Mouse (Mus musculus) spleen, embryonic (tissue): ENCODE results near the gene Olfr1076.
"Not testable (repeated sequence)": the region's sequence is repeated elsewhere in the genome, so short reads cannot be mapped to it uniquely, and the experiment has no call there.

Source experiments
- CTCF ChIA-PET: fragments of 350-600 bp; sonication (Branson Sonifier 250); formaldehyde crosslinking; loops from one replicate; lab custom pipeline; 2022; lab: Charles Lee

Olfr1076 gene

DNA sequence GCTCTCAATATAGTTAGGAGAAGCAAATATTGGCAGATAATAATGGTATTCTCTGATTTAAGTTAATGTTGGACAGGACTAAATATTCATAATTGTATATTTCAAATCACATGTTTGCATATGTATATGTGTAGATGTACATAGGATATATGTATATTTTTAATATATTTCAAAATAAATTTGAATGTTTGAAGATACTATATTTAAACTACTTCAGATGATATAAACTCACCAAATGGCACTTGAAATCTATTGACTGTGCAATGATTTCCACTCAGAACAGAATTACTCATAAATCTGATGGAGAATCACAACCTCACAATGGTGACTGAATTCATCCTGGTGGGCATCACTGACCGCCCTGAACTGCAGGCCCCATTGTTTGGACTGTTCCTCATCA lies at the start of gene Olfr1076:
TSS of gene Olfr1076 (plus strand) at position 301 of the 400 bp plus-strand sequence.
- CTCF ChIA-PET = no interaction called here

DNA sequence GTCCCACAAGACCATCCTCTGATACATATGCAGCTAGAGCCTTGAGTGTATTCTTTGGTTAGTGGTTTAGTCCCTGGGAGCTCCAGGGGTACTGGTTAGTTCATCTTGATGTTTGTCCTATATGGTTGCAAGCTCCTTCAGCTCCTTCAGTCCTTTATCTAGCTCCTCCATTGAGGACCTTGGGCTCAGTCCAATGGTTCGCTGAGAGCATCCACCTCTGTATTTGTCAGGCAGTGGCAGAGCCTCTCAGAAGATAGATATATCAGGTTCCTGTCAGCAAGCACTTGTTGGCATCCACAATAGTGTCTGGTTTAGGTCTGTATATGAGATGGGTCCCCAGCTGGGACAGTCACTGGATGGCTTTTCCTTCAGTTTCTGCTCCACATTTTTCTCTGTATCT lies 47.8 kb upstream of the Olfr1076 start:
- CTCF ChIA-PET = no interaction called here

DNA sequence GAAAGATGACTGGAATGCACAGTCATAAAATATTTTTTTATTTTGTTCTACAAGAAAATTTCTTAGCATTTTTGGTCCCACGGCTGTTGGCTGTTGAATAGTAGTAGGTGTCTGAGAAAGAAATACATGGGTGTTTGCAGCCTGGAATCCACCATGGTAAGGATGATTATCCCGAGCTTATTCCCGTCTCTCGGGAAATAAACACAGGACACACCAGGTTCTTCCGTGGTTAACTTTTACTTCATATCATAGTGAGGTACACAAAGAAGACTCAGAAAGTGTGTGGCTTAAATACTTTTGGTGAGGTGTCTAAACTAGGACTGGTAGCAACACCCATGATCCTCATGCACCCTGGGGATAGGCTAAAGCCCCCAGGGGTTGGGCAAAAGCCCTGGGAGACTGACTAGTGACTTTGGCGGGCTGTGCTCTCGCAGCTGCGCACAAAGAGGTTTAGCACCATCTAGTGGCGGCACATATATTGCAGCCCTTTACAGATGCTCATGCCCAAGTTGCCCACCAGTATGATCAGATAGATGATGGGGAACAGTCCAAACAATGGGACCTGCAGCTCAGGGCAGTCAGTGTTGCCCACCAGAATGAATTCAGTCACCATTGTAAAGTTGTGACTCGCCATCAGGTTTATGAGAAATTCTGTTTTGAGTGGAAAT lies 43.7 kb upstream of the Olfr1076 start:
- CTCF ChIA-PET = no interaction called here

DNA sequence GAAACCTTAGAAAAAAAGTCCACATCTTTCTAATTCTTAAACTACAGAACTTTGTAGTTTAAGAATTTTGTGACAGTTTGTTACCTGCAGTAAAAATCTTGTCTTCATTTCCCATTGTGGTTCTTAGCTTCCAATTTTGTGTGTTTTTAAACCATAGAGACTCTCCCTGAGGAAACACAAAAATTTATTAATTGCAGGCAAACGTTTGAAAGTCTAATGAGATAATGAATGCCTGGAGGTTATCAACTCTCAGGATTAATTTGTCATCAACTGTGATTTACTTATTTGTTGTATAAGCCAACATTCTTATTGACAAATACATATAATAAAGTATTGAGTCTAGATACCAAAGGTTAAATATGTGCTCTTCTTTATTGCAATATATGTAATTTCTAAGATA lies 21.0 kb upstream of the Olfr1076 start, which contains the start of gene Olfr228:
TSS of gene Olfr228 (minus strand) at position 101 of the 400 bp plus-strand sequence.
- CTCF ChIA-PET = no interaction called here

DNA sequence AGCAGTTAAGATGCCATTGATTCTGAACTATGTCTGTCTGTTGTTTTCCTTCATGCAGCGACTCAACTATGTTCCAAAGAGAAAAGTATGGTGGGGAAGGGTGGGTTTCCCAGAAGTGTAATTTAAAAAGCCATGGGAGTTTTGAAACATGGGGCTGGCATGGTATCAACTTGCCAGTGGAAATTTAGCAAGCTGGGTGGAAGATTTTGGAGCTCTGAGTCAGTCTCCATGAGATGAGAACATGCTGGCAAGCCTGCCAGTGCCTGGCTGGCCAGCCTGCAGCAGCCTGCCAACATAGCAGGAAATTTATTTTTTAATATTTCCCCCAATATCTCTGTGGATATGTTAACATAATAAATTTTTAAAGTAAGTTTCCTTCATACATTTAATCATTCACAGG lies 22.7 kb downstream of the Olfr1076 start:
- CTCF ChIA-PET = no interaction called here

DNA sequence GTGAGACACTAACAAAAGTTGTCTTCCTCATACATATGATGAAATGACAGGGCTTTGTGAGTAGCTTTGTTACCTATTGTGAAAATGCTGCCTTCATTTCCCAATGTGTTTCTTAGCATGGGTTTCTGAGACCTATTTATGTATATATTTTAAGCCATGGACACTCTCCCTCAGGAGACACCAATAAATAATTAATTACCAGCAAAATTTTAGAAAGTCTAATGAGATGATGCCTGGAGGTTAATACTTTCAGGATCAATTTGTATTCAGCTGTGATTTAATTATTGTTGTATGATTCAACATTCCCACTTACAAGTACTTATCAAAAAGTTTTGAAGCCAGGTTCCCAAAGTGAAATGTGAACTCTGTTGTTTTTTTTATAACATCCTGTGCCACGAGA lies 34.1 kb downstream of the Olfr1076 start, which contains the start of gene Olfr1079:
TSS of gene Olfr1079 (minus strand) at position 101 of the 400 bp plus-strand sequence.
- CTCF ChIA-PET = no interaction called here

DNA sequence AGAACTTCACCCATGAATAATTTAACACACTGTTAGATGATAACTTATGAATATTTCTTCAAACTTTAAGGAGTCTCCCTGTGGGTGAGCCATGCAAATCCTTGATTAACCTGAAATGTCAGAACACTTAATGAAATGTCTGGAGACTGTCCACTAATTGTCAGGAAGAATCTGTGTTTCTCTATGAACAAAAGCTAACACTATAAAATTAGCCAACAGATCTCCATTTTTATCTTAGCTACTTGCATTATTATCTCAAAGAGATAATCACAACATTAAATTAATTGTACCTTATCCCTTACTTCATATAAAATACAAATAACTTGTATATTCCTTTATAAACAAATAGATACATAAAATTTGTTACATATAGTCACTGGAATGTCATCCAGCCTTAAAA lies 49.9 kb downstream of the Olfr1076 start, which contains the start of gene Olfr1080:
TSS of gene Olfr1080 (minus strand) at position 101 of the 400 bp plus-strand sequence.
- CTCF ChIA-PET = not testable (repeated sequence)
